Mouse (Mus musculus) ES-E14 (cell line): ENCODE results near the gene Adck1.

Experiments
- CHD2 ChIP-seq: IDR thresholded peaks from 2 replicates; pipeline ENCODE4 v1.6.1; 2014; ENCODE audit warnings: mild to moderate bottlenecking, low read depth, low read length, inconsistent platforms
- HCFC1 ChIP-seq: IDR thresholded peaks from 2 replicates; pipeline ENCODE4 v1.6.1; 2012; ENCODE audit warnings: low read length, inconsistent platforms, borderline replicate concordance; ENCODE audit not compliant: insufficient read depth
- MAFK ChIP-seq: IDR thresholded peaks from 2 replicates; pipeline ENCODE4 v1.6.1; 2014; ENCODE audit warnings: mild to moderate bottlenecking, low read depth, low read length, inconsistent platforms; ENCODE audit not compliant: insufficient read depth
- ZC3H11A ChIP-seq: IDR thresholded peaks from 2 replicates; pipeline ENCODE4 v1.6.1; 2012; ENCODE audit warnings: low read depth, mild to moderate bottlenecking, inconsistent platforms, low read length, borderline replicate concordance
- ZNF384 ChIP-seq: IDR thresholded peaks from 2 replicates; pipeline ENCODE4 v1.6.1; 2012; ENCODE audit warnings: low read depth, low read length, inconsistent platforms

- TF ChIP-seq CHD2 (no peak), ZNF384 (no peak), ZC3H11A (no peak), MAFK (no peak), HCFC1 (no peak)
Observed at GRCm38 (mm10) chr12:88467935-88468465, 107.6 kb downstream of the Adck1 start.
